25 mouse cellular contexts compared by ENCODE assay signal in the genomic region with DNA sequence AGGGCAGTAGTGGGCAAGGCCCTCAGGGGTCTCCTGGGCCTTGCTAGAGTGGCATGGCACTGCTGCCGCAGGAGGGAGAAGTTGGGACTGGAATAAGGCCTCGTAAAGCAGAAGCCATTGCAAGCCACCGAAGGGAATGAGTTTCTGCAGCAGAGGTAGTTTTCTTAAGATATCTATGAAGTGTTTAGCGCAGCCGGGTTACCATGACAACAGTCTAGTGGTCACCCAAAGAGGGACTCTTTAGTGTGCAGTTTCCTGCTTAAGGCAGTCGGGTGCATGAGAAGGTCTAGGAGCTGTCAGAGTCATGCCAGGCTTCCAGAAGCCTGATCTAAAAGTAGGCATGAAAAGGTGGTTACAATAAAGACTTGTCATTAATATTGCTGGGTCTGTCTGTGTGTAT.
DNase-seq lines count a peak whose midpoint lies in the region; ATAC-seq and TF ChIP-seq lines count a peak whose summit lies in the region.
"Had no signal": no experiment of that assay in that cellular context is flagged by ENCODE, and none has a peak within 500 bp of the region (broad histone marks: within the 10 kb centered on the region; RNA-seq: fewer than 3 reads in every experiment).

No protein-coding gene starts in this region.

- H3K36me3 ChIP-seq in forebrain, postnatal 0 days (ENCODE audit: insufficient read depth): no peaks in the 10 kb centered on the region
- no peaks in the 10 kb centered on the region for H3K36me3 ChIP-seq in forebrain, embryonic 14.5 days (ENCODE audit: control insufficient read depth, insufficient read depth, low read length)
- no peaks in the 10 kb centered on the region for H3K36me3 ChIP-seq in hindbrain, embryonic 16.5 days (ENCODE audit: control insufficient read depth, insufficient read depth, low read length)
- H3K36me3 ChIP-seq in hindbrain, embryonic 11.5 days (ENCODE audit: control insufficient read depth, insufficient read depth, low read length): no peaks in the 10 kb centered on the region
- H3K36me3 ChIP-seq in lung, embryonic 16.5 days (ENCODE audit: control insufficient read depth, insufficient read depth, low read length): no peaks in the 10 kb centered on the region
- no peaks in the 10 kb centered on the region for H3K36me3 ChIP-seq in midbrain, embryonic 14.5 days (ENCODE audit: control insufficient read depth, insufficient read depth, low read length)
- H3K36me3 ChIP-seq: liver, embryonic 15.5 days; neural tube, embryonic 12.5 days had no signal

- no peaks in the 10 kb centered on the region for H3K9me3 ChIP-seq in forebrain, postnatal 0 days (ENCODE audit: low read length)
- H3K9me3 ChIP-seq in forebrain, embryonic 14.5 days (replicated peaks; ENCODE audit: control insufficient read depth, low read length): no peaks in the 10 kb centered on the region
- no peaks in the 10 kb centered on the region; the same call in 1 of the 2 replicates for H3K9me3 ChIP-seq in hindbrain, embryonic 16.5 days (ENCODE audit: control insufficient read depth, low read length)
- no peaks in the 10 kb centered on the region for H3K9me3 ChIP-seq in hindbrain, embryonic 11.5 days (ENCODE audit: control insufficient read depth, low read length)
- no peaks in the 10 kb centered on the region for H3K9me3 ChIP-seq in lung, embryonic 16.5 days (ENCODE audit: control insufficient read depth, low read length)
- no peaks in the 10 kb centered on the region for H3K9me3 ChIP-seq in midbrain, embryonic 14.5 days (ENCODE audit: control insufficient read depth, low read length)
- H3K9me3 ChIP-seq: neural tube, embryonic 12.5 days had no signal

- no peak overlapping the region for H3K27ac ChIP-seq in forebrain, postnatal 0 days (ENCODE audit: low read depth, low read length)
- H3K27ac ChIP-seq in forebrain, embryonic 14.5 days (ENCODE audit: low read depth, low read length): no peak overlapping the region
- H3K27ac ChIP-seq in hindbrain, embryonic 16.5 days (ENCODE audit: low read depth, low read length): no peak overlapping the region
- H3K27ac ChIP-seq in hindbrain, embryonic 11.5 days (ENCODE audit: low read depth, low read length): no peak overlapping the region
- no peak overlapping the region; the same call in 1 of the 2 replicates for H3K27ac ChIP-seq in lung, embryonic 16.5 days (ENCODE audit: low read length)
- H3K27ac ChIP-seq in midbrain, embryonic 14.5 days (replicated peaks; ENCODE audit: low read depth, low read length): no peak overlapping the region
- H3K27ac ChIP-seq: forebrain, embryonic 13.5 days; kidney, postnatal 0 days; liver, embryonic 15.5 days; neural tube, embryonic 12.5 days had no signal

- H3K4me2 ChIP-seq in forebrain, postnatal 0 days (ENCODE audit: low read depth): no peak overlapping the region
- H3K4me2 ChIP-seq in forebrain, embryonic 14.5 days (ENCODE audit: low read length): no peak overlapping the region
- H3K4me2 ChIP-seq in hindbrain, embryonic 16.5 days (ENCODE audit: low read length): no peak overlapping the region
- no peak overlapping the region for H3K4me2 ChIP-seq in hindbrain, embryonic 11.5 days (replicated peaks; ENCODE audit: low read depth, low read length)
- no peak overlapping the region for H3K4me2 ChIP-seq in lung, embryonic 16.5 days (ENCODE audit: low read depth, low read length)
- no peak overlapping the region for H3K4me2 ChIP-seq in midbrain, embryonic 14.5 days (ENCODE audit: low read length)
- H3K4me2 ChIP-seq: forebrain, embryonic 13.5 days; liver, embryonic 15.5 days; neural tube, embryonic 12.5 days had no signal

- no peak for TF ChIP-seq CTCF in forebrain, postnatal 0 days (IDR thresholded peaks at IDR 0.05; ENCODE audit: low read depth)

- WGBS in forebrain, postnatal 0 days: 78% methylated on average over 6 of the region's 6 CpGs
- WGBS in forebrain, embryonic 14.5 days: 92% methylated on average over 6 of the region's 6 CpGs
- WGBS in hindbrain, embryonic 16.5 days: 67% methylated on average over 6 of the region's 6 CpGs
- WGBS in hindbrain, embryonic 11.5 days: 90% methylated on average over 6 of the region's 6 CpGs
- WGBS in lung, embryonic 16.5 days: 49% methylated on average over 6 of the region's 6 CpGs
- WGBS in midbrain, embryonic 14.5 days: 85% methylated on average over 6 of the region's 6 CpGs

- H3K27me3 ChIP-seq in forebrain, postnatal 0 days (ENCODE audit: insufficient read depth, low read length): no peaks in the 10 kb centered on the region
- H3K27me3 ChIP-seq in forebrain, embryonic 14.5 days (replicated peaks; ENCODE audit: control insufficient read depth, insufficient read depth, low read length): no peaks in the 10 kb centered on the region
- no peaks in the 10 kb centered on the region for H3K27me3 ChIP-seq in hindbrain, embryonic 16.5 days (replicated peaks; ENCODE audit: control insufficient read depth, insufficient read depth, low read length)
- H3K27me3 ChIP-seq in hindbrain, embryonic 11.5 days (ENCODE audit: control insufficient read depth, insufficient read depth, low read length): no peaks in the 10 kb centered on the region
- H3K27me3 ChIP-seq in lung, embryonic 16.5 days (ENCODE audit: control insufficient read depth, insufficient read depth, low read depth, low read length): no peaks in the 10 kb centered on the region
- H3K27me3 ChIP-seq in midbrain, embryonic 14.5 days (ENCODE audit: control insufficient read depth, insufficient read depth, low read length): no peaks in the 10 kb centered on the region
- H3K27me3 ChIP-seq: forebrain, embryonic 13.5 days; liver, embryonic 15.5 days; neural tube, embryonic 12.5 days had no signal

- H3K9ac ChIP-seq in forebrain, postnatal 0 days: no peak overlapping the region
- no peak overlapping the region for H3K9ac ChIP-seq in forebrain, embryonic 14.5 days (ENCODE audit: low read length)
- no peak overlapping the region for H3K9ac ChIP-seq in hindbrain, embryonic 16.5 days (ENCODE audit: low read depth, low read length)
- no peak overlapping the region for H3K9ac ChIP-seq in hindbrain, embryonic 11.5 days (ENCODE audit: low read depth, low read length)
- H3K9ac ChIP-seq in lung, embryonic 16.5 days (ENCODE audit: low read length): no peak overlapping the region
- no peak overlapping the region for H3K9ac ChIP-seq in midbrain, embryonic 14.5 days (replicated peaks; ENCODE audit: low read length)
- H3K9ac ChIP-seq: forebrain, embryonic 13.5 days; liver, embryonic 15.5 days; neural tube, embryonic 12.5 days had no signal

- peaks cover 8% of the 10 kb centered on the region; the same call in 1 of the 2 replicates for H3K4me1 ChIP-seq in forebrain, postnatal 0 days (ENCODE audit: insufficient read depth)
- H3K4me1 ChIP-seq in forebrain, embryonic 14.5 days (ENCODE audit: control insufficient read depth, insufficient read depth, low read length): peaks cover 3% of the 10 kb centered on the region
- peaks cover 15% of the 10 kb centered on the region for H3K4me1 ChIP-seq in hindbrain, embryonic 16.5 days (ENCODE audit: control insufficient read depth, insufficient read depth, low read depth, low read length)
- H3K4me1 ChIP-seq in hindbrain, embryonic 11.5 days (replicated peaks; ENCODE audit: control insufficient read depth, insufficient read depth, low read length): no peaks in the 10 kb centered on the region
- peaks cover 5% of the 10 kb centered on the region; the same call in 1 of the 2 replicates for H3K4me1 ChIP-seq in lung, embryonic 16.5 days (replicated peaks; ENCODE audit: control insufficient read depth, insufficient read depth, low read length)
- H3K4me1 ChIP-seq in midbrain, embryonic 14.5 days (ENCODE audit: control insufficient read depth, insufficient read depth, low read length): no peaks in the 10 kb centered on the region
- H3K4me1 ChIP-seq: liver, embryonic 15.5 days had no signal

- ATAC-seq in forebrain, postnatal 0 days: peak; percentile 53; the same call in 1 of the 2 replicates
- ATAC-seq in forebrain, embryonic 14.5 days: no peak
- 0 out of 2 replicates have a peak, but pooled peaks have one; percentile 18 for ATAC-seq in hindbrain, embryonic 16.5 days
- ATAC-seq in hindbrain, embryonic 11.5 days (ENCODE audit: low FRiP score): no peak
- ATAC-seq in lung, embryonic 16.5 days (ENCODE audit: low read depth): peak; percentile 83
- ATAC-seq in midbrain, embryonic 14.5 days (ENCODE audit: low FRiP score, low TSS enrichment): no peak
- no peak for ATAC-seq in activated CD4-positive, CD25-positive, alpha-beta regulatory T cell, adult 4 months
- ATAC-seq: forebrain, embryonic 13.5 days; intestine, embryonic 16.5 days had no signal

- no peak for DNase-seq in forebrain, postnatal 0 days
- DNase-seq in forebrain, embryonic 14.5 days (ENCODE audit: low spot score): no peak
- no peak for DNase-seq in hindbrain, embryonic 11.5 days (ENCODE audit: low spot score)
- no peak for DNase-seq in lung, postnatal 25 days (ENCODE audit: low spot score)
- peak; percentile 59 for DNase-seq in midbrain, embryonic 14.5 days
- DNase-seq: adrenal gland, postnatal 10 days; cerebellum, adult 11 months; cerebellum, adult 9-10 months; cerebellum, postnatal 36 days; gastrocnemius, postnatal 25 days; heart, adult 18-20 months; kidney, adult 8-10 months; kidney, postnatal 4 days; right cerebral cortex, adult 18-20 months; spleen, adult 18-20 months; thymus, adult 18-20 months; thymus, postnatal 25 days had no signal

- H3K4me3 ChIP-seq in forebrain, postnatal 0 days (ENCODE audit: low read depth, low read length): no peak overlapping the region
- no peak overlapping the region for H3K4me3 ChIP-seq in forebrain, embryonic 14.5 days (ENCODE audit: low read depth, low read length)
- no peak overlapping the region for H3K4me3 ChIP-seq in hindbrain, embryonic 16.5 days (ENCODE audit: low read length)
- H3K4me3 ChIP-seq in hindbrain, embryonic 11.5 days (ENCODE audit: low read depth, low read length): no peak overlapping the region
- H3K4me3 ChIP-seq in lung, embryonic 16.5 days (ENCODE audit: low read length): no peak overlapping the region
- H3K4me3 ChIP-seq in midbrain, embryonic 14.5 days (replicated peaks; ENCODE audit: low read depth, low read length): no peak overlapping the region
- H3K4me3 ChIP-seq: forebrain, embryonic 13.5 days; liver, embryonic 15.5 days; neural tube, embryonic 12.5 days had no signal

Comparison
In these comparisons a context has a peak if more than half of its experiments do, and no peak if none do; other contexts are left out.
1. ATAC-seq: peak in forebrain, postnatal 0 days (single experiment), hindbrain, embryonic 16.5 days (single experiment) and lung, embryonic 16.5 days (single experiment); none in forebrain, embryonic 14.5 days (single experiment), hindbrain, embryonic 11.5 days (single experiment), midbrain, embryonic 14.5 days (single experiment) and activated CD4-positive, CD25-positive, alpha-beta regulatory T cell, adult 4 months (single experiment).